Mouse (Mus musculus) lung, adult 10 weeks (tissue): Measurements from ENCODE around the gene Cmklr1. TPM values are rescaled to one million over a fixed set of nuclear protein-coding genes. Genes with fewer than 3 reads are reported as not detected.

Experiments
- polyA plus RNA-seq: library from polyadenylated mRNA; stranded (reverse); fragments of 350-450 nt; fragmentation: Illumina TruSeq; extraction: RNeasy Lipid Tissue Mini Kit (QIAGEN cat#74804); gene quantifications from one replicate; pipeline ENCODE4 v1.2.3, GENCODE M21; 2014; ENCODE audit warnings: low read depth, low replicate concordance; ENCODE audit not compliant: insufficient read depth

The Cmklr1 gene
- 32.1 TPM for polyA plus RNA-seq

GRCm38 (mm10) chr5:113650035-113650865, at the start of gene Cmklr1:
TSS of gene Cmklr1 (minus strand) at chr5:113650426.

Other genes with a start within 250 kb of the Cmklr1 start
- 1.5 TPM for gene Wscd2, start 160.1 kb downstream of the Cmklr1 start, polyA plus RNA-seq
- not detected for gene 1700069L16Rik, start 74.3 kb upstream of the Cmklr1 start, polyA plus RNA-seq
- 4.8 TPM for gene Ficd, start 85.4 kb upstream of the Cmklr1 start, polyA plus RNA-seq
- gene Sart3, start 122.1 kb upstream of the Cmklr1 start, polyA plus RNA-seq: 10.8 TPM
- 173 TPM for gene Iscu, start 122.3 kb upstream of the Cmklr1 start, polyA plus RNA-seq
- gene Tmem119, start 150.1 kb upstream of the Cmklr1 start, polyA plus RNA-seq: 40.7 TPM
- gene Selplg, start 182.2 kb upstream of the Cmklr1 start, polyA plus RNA-seq: 45.9 TPM